Mouse (Mus musculus) liver, adult 2 months (tissue): ENCODE measurements around the gene Olfr718-ps1.

ENCODE experiments used
- CTCF ChIP-seq: fragments of 200-500 bp; IDR thresholded peaks from 2 replicates; pipeline ENCODE4 v1.5.1; 2011; ENCODE audit warnings: low read depth, low read length, control low read depth
- POLR2A ChIP-seq: fragments of 200-500 bp; IDR thresholded peaks from 2 replicates; pipeline ENCODE4 v1.6.1; 2011; ENCODE audit warnings: low read length, control low read depth; ENCODE audit not compliant: insufficient read depth; ENCODE audit errors: extremely low read depth

- no peak for TF ChIP-seq CTCF
- TF ChIP-seq POLR2A = no peak
Observed at GRCm38 (mm10) chr5:143126089-143126488, 21.3 kb downstream of the Olfr718-ps1 start.
